Mouse (Mus musculus): ENCODE measurements at regions not wholly inside any gene's neighbourhood (a gene's known extent, or its start where the extent isn't known, plus 50 kb on each side); places are given as distances from the start of the nearest gene placed in this dataset.

GRCm38 (mm10) chr15:5447707-5448496 lies 203.9 kb upstream of the Ptger4 start:
- H3K4me3 ChIP-seq (replicated peaks; ENCODE audit: control insufficient read depth, low read depth, low read length) = no peak overlapping the region
- H3K27ac ChIP-seq (ENCODE audit: control insufficient read depth, insufficient read depth, low read depth, low read length, poor library complexity) = no peak overlapping the region
- 0 out of 2 replicates have a peak, but pooled peaks cover 2% of the 10 kb centered on the region for H3K4me1 ChIP-seq (ENCODE audit: control insufficient read depth, insufficient read depth, low read length)
- 80% methylated on average over 2 of the region's 2 CpGs for WGBS
- no peak for TF ChIP-seq POLR2A (IDR thresholded peaks at IDR 0.05; ENCODE audit: borderline replicate concordance, control insufficient read depth, low read depth, low read length)
- no peak for TF ChIP-seq CTCF (IDR thresholded peaks at IDR 0.05; ENCODE audit: control insufficient read depth, insufficient read depth, low read length)

- H3K27ac ChIP-seq (ENCODE audit: control insufficient read depth, insufficient read depth, low read depth, low read length, poor library complexity) = no peak overlapping the region
- WGBS = 75% methylated on average over 3 of the region's 3 CpGs
- H3K4me1 ChIP-seq (ENCODE audit: control insufficient read depth, insufficient read depth, low read length) = no peaks in the 10 kb centered on the region
- H3K4me3 ChIP-seq (replicated peaks; ENCODE audit: control insufficient read depth, low read depth, low read length) = no peak overlapping the region
- no peak for TF ChIP-seq CTCF (IDR thresholded peaks at IDR 0.05; ENCODE audit: control insufficient read depth, insufficient read depth, low read length)
- no peak for TF ChIP-seq POLR2A (IDR thresholded peaks at IDR 0.05; ENCODE audit: borderline replicate concordance, control insufficient read depth, low read depth, low read length)
Measured at GRCm38 (mm10) chr15:5459083-5459482, 215.1 kb upstream of the Ptger4 start.

GRCm38 (mm10) chr15:5459580-5459979 lies 215.6 kb upstream of the Ptger4 start:
- Histone ChIP-seq H3K4me1 (ENCODE audit: control insufficient read depth, insufficient read depth, low read length) (no peaks in the 10 kb centered on the region), H3K4me3 (replicated peaks; ENCODE audit: control insufficient read depth, low read depth, low read length) (no peak overlapping the region), H3K27ac (ENCODE audit: control insufficient read depth, insufficient read depth, low read depth, low read length, poor library complexity) (no peak overlapping the region)
- TF ChIP-seq POLR2A (IDR thresholded peaks at IDR 0.05; ENCODE audit: borderline replicate concordance, control insufficient read depth, low read depth, low read length) (no peak), CTCF (IDR thresholded peaks at IDR 0.05; ENCODE audit: control insufficient read depth, insufficient read depth, low read length) (no peak)
- WGBS = 77% methylated on average over 4 of the region's 4 CpGs

- 69% methylated on average over 3 of the region's 3 CpGs for WGBS
- no peaks in the 10 kb centered on the region for H3K4me1 ChIP-seq (ENCODE audit: control insufficient read depth, insufficient read depth, low read length)
- TF ChIP-seq POLR2A (IDR thresholded peaks at IDR 0.05; ENCODE audit: borderline replicate concordance, control insufficient read depth, low read depth, low read length) (no peak), CTCF (IDR thresholded peaks at IDR 0.05; ENCODE audit: control insufficient read depth, insufficient read depth, low read length) (no peak)
- no peak overlapping the region for H3K27ac ChIP-seq (ENCODE audit: control insufficient read depth, insufficient read depth, low read depth, low read length, poor library complexity)
- H3K4me3 ChIP-seq (replicated peaks; ENCODE audit: control insufficient read depth, low read depth, low read length) = no peak overlapping the region
Measured at GRCm38 (mm10) chr15:5462651-5463050, 218.7 kb upstream of the Ptger4 start.

GRCm38 (mm10) chr15:5464732-5465131 lies 220.7 kb upstream of the Ptger4 start:
- Histone ChIP-seq H3K27ac (ENCODE audit: control insufficient read depth, insufficient read depth, low read depth, low read length, poor library complexity) (no peak overlapping the region), H3K4me3 (replicated peaks; ENCODE audit: control insufficient read depth, low read depth, low read length) (no peak overlapping the region), H3K4me1 (ENCODE audit: control insufficient read depth, insufficient read depth, low read length) (no peaks in the 10 kb centered on the region)
- 82% methylated on average over 5 of the region's 5 CpGs for WGBS
- TF ChIP-seq CTCF (IDR thresholded peaks at IDR 0.05; ENCODE audit: control insufficient read depth, insufficient read depth, low read length) (no peak), POLR2A (IDR thresholded peaks at IDR 0.05; ENCODE audit: borderline replicate concordance, control insufficient read depth, low read depth, low read length) (no peak)

- Histone ChIP-seq H3K27ac (ENCODE audit: control insufficient read depth, insufficient read depth, low read depth, low read length, poor library complexity) (no peak overlapping the region), H3K4me1 (ENCODE audit: control insufficient read depth, insufficient read depth, low read length) (no peaks in the 10 kb centered on the region), H3K4me3 (replicated peaks; ENCODE audit: control insufficient read depth, low read depth, low read length) (no peak overlapping the region)
- 82% methylated on average over 3 of the region's 3 CpGs for WGBS
- TF ChIP-seq POLR2A (IDR thresholded peaks at IDR 0.05; ENCODE audit: borderline replicate concordance, control insufficient read depth, low read depth, low read length) = no peak
- no peak for TF ChIP-seq CTCF (IDR thresholded peaks at IDR 0.05; ENCODE audit: control insufficient read depth, insufficient read depth, low read length)
Measured at GRCm38 (mm10) chr15:5468535-5469073, 224.6 kb upstream of the Ptger4 start.

- Histone ChIP-seq H3K4me1 (ENCODE audit: control insufficient read depth, insufficient read depth, low read length) (peaks cover 2% of the 10 kb centered on the region; the same call in 1 of the 2 replicates), H3K4me3 (replicated peaks; ENCODE audit: control insufficient read depth, low read depth, low read length) (no peak overlapping the region), H3K27ac (ENCODE audit: control insufficient read depth, insufficient read depth, low read depth, low read length, poor library complexity) (peak overlapping the region; percentile 7; the same call in 1 of the 2 replicates)
- WGBS = 6% methylated on average over 1 of the region's 1 CpGs
- TF ChIP-seq POLR2A (IDR thresholded peaks at IDR 0.05; ENCODE audit: borderline replicate concordance, control insufficient read depth, low read depth, low read length) (no peak), CTCF (IDR thresholded peaks at IDR 0.05; ENCODE audit: control insufficient read depth, insufficient read depth, low read length) (no peak)
Measured at GRCm38 (mm10) chr15:5475389-5475995, 231.5 kb upstream of the Ptger4 start.

- Histone ChIP-seq H3K27ac (ENCODE audit: control insufficient read depth, insufficient read depth, low read depth, low read length, poor library complexity) (no peak overlapping the region), H3K4me1 (ENCODE audit: control insufficient read depth, insufficient read depth, low read length) (no peaks in the 10 kb centered on the region; the same call in 1 of the 2 replicates), H3K4me3 (replicated peaks; ENCODE audit: control insufficient read depth, low read depth, low read length) (no peak overlapping the region)
- TF ChIP-seq POLR2A (IDR thresholded peaks at IDR 0.05; ENCODE audit: borderline replicate concordance, control insufficient read depth, low read depth, low read length) (no peak), CTCF (IDR thresholded peaks at IDR 0.05; ENCODE audit: control insufficient read depth, insufficient read depth, low read length) (no peak)
- WGBS = 65% methylated on average over 3 of the region's 3 CpGs
Measured at GRCm38 (mm10) chr15:5493286-5493685, 249.3 kb upstream of the Ptger4 start.

Measured in bone marrow, adult 2 months (tissue).